Mouse (Mus musculus) adrenal gland, adult 8-10 months (tissue): ENCODE results near the gene Gm8871. TPM values are rescaled to one million over a fixed set of nuclear protein-coding genes. Genes with fewer than 3 reads are reported as not detected.
"Not testable (repeated sequence)": the region's sequence is repeated elsewhere in the genome, so short reads cannot be mapped to it uniquely, and the experiment has no call there.

Source experiments
- DNase-seq: peaks from one replicate; pipeline ENCODE4 v3.0.0; 2022
- total RNA-seq, 4 experiments: library from RNA; stranded (reverse); gene quantifications; 2 replicates each; pipeline ENCODE4 v1.2.4; 2022

The Gm8871 gene
- not detected for total RNA-seq

DNA sequence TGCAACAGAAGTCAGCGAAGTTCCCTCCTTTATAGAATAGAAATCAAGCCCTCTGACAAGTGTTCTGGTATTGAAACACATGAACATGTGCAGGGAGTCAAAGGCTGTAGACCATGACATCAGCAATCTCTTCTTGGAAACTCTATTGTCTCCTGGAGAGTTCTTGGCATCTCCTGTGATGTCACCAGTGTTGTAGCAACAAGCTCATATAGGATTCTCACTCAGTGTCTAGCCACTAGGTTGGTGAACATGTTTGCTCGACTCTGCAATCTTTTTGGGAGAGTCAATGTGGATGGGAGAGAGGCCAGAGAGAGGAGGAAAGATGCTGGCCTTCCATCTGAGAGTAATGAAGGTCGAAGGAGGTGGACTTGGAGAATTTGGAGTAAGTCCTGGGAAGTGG is at the start of gene Gm8871, which contains the start of gene Gm8857:
Gm8871 (plus strand) TSS at position 301 of the 400 bp plus-strand sequence.
Gm8857 (plus strand) TSS at position 303 of the 400 bp plus-strand sequence.
- not testable (repeated sequence) for DNase-seq

DNA sequence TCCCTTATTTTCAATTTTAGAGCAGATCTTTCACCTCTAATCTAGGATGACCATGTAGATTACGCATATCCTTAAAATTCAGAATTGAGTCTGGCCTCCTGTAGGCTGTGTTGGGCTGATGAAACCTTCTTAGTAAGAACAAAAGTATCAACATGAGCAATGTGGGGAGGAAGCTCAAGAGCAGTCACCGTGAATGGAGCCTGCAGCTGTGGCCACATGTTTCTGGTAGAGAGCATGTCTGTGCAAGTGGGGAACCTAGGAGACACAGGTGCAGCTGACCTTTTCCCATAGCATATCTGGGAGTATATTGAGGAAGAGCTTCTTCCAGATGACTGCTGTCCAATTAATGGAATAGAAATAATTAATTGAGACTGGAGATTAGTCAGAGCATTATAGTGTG is 5.9 kb downstream of the Gm8871 start:
- DNase-seq, result not testable (repeated sequence)

DNA sequence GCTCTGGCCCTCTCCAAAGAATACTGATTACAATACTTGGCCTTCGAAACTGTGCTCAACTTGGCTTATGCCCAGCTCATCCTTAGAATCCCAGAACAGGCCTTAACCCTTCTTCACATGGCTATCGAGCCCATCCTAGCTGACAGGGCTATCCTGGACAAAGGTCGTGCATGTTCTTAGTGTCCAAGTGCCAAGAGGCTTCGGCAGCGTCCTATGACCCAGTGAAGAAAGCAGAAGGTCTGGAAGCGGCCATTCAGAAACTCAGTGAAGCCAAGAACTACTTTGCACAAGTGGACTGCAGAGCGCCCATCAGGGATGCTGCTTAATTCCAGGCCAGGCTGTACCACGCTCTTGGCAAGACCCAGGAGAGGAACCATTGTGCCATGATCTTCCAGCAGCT is 10.5 kb downstream of the Gm8871 start:
- not testable (repeated sequence) for DNase-seq

Other genes with a start within 250 kb of the Gm8871 start
- not detected for gene Gm8857, start within 50 bp of the Gm8871 start, total RNA-seq
- gene Gm8879, start 179.8 kb downstream of the Gm8871 start, total RNA-seq, result not detected
- not detected for gene Gm5861, start 235.3 kb downstream of the Gm8871 start, total RNA-seq